Mouse (Mus musculus): ENCODE results near the gene Matn1. TPM values are rescaled to one million over a fixed set of nuclear protein-coding genes. Genes with fewer than 3 reads are reported as not detected.

Gene Matn1
- 0.25 and 0.61 TPM in 2 replicates for polyA plus RNA-seq (2015; fragmentation: Nextera tagmentation; extraction: Ambion mirVana)

DNA sequence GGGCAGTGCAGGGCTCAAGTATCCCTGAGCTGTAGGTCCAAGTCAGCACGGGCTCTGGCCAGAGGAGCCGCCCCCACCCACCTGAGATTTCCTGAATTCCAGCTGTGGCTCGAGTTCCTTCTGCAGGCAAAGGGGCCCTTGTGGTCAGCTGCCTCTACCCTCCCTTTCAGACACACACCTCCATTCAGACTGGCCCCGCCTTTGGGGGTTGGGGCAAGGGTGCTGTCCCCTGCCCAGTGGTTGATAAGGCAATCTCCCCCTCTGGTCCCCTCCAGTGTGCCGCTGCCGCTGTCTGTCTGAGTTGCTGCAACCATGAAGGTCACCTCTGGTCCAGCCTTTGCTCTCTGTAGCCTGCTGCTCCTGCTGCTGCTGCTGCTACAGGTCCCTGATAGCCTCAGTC, at the start of gene Matn1:
Matn1 (plus strand) TSS at position 274 of the 400 bp plus-strand sequence.
- Histone ChIP-seq H3K27me3 (peaks cover 3% of the 10 kb centered on the region; the same call in 1 of the 2 replicates), H3K4me2 (no peak within 1 kb of the TSS), H3K9ac (no peak within 1 kb of the TSS), H3K9me3 (no peaks in the 10 kb centered on the region), H3K36me3 (no peaks in the 10 kb centered on the region), H3K4me1 (no peaks in the 10 kb centered on the region), H3K27ac (no peak within 1 kb of the TSS), H3K4me3 (no peak within 1 kb of the TSS)
- WGBS, result 31% methylated on average over 6 of the region's 6 CpGs
- ATAC-seq (ENCODE audit: borderline replicate concordance, extremely low read depth, low FRiP score, low TSS enrichment), result no peak

DNA sequence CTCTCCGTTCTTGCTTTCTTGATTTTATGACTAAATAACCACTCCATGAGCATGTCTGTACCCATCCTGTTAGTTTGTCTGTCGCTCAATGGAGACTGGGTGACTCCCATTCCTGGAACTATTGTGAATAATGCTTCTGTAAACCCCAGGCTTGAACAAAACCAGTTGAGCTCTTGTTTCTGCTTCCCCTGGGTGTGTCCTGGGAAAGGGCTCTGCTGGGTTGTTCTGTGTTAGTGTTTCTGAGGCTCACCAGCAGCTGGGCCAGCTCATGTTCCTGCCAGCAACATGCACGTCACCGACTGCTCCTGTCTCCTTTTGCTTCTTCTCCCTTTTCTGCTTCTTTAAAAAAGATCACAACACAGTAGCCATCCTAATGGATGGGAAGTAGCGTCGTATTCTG, 48.5 kb upstream of the Matn1 start:
- H3K9ac ChIP-seq, result no peak overlapping the region
- no peak for ATAC-seq (ENCODE audit: borderline replicate concordance, extremely low read depth, low FRiP score, low TSS enrichment)
- no peaks in the 10 kb centered on the region for H3K4me1 ChIP-seq
- H3K9me3 ChIP-seq, result no peaks in the 10 kb centered on the region
- no peak overlapping the region for H3K4me3 ChIP-seq
- H3K36me3 ChIP-seq, result no peaks in the 10 kb centered on the region
- no peaks in the 10 kb centered on the region; the same call in 1 of the 2 replicates for H3K27me3 ChIP-seq
- no peak overlapping the region for H3K4me2 ChIP-seq
- H3K27ac ChIP-seq, result no peak overlapping the region
- WGBS, result 64% methylated on average over 6 of the region's 6 CpGs

DNA sequence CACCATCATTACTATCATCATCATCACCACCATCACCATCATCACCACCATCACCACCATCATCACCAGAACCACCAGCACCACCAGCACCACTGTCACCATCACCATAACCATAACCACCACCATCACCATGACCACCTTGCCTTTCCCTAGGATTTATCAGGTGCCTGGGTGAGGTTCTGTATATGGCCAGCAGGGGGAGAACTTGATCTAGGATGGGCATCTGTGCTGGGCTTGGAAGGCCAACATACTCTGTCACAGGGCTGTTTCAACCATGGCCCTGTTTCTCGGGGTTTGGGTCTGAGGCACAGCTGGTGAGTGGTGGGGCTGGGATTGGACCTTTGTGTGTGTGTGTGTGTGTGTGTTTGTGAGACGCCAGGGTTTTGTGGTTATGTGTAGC, 47.8 kb upstream of the Matn1 start:
- no peak for ATAC-seq (ENCODE audit: borderline replicate concordance, extremely low read depth, low FRiP score, low TSS enrichment)
- 60% methylated on average over 2 of the region's 2 CpGs for WGBS
- H3K4me2 ChIP-seq, result no peak overlapping the region
- H3K36me3 ChIP-seq, result no peaks in the 10 kb centered on the region
- H3K27me3 ChIP-seq, result no peaks in the 10 kb centered on the region; the same call in 1 of the 2 replicates
- no peaks in the 10 kb centered on the region for H3K4me1 ChIP-seq
- H3K9me3 ChIP-seq, result no peaks in the 10 kb centered on the region
- no peak overlapping the region for H3K4me3 ChIP-seq
- H3K27ac ChIP-seq, result no peak overlapping the region
- no peak overlapping the region for H3K9ac ChIP-seq

DNA sequence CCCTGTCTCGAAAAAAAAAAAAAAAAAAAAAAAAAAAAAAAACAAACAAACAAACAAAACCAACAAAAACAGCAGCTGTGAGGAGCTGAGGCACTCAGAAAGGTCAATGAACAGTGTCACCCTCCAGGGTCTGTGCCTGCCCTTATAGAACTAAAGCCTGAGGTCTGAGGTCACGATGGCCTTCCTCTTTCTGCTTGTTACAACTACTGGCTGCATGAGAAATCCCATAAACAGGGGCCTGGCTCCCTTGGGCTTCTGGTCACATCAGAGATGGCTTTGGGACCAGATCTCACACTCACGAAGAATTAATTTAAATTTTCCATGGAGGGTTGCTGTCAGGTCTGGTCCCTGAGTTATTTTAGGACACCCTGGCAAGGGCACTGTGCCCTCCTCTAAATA, 44.8 kb upstream of the Matn1 start:
- 81% methylated on average over 2 of the region's 3 CpGs for WGBS
- no peak for ATAC-seq (ENCODE audit: borderline replicate concordance, extremely low read depth, low FRiP score, low TSS enrichment)

DNA sequence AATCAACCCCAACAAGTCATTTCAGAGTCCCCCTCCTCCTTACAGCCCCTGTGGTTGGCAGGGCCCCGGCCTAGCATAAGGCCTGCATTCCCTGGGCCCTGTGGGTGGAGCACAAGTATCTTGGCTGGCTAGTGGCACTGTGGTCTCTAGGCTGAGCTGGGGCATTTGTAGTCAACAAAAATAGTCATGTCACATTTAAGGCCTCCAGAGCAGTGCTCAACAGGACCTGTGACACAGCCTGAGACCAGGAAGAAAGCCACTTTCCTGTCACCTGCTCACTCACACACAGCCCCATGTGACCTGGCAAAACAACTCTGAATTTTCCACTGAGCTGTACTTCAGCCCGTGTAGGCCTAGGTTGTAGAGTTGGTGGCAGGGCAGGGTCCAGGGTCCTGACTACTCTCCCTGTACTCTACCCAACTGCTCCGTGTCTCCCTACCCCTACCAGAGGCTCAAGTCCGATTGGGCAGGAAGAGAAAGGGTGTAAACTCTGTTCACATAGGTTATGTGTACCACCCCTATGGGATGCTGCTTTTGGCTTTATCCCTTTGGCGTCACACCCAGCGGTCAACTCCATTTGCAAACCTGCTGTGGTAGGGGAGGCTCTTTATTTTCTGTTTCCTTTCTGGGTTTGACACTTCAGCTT, 44.3 kb upstream of the Matn1 start:
- Histone ChIP-seq H3K4me2 (no peak overlapping the region), H3K27ac (no peak overlapping the region), H3K9me3 (no peaks in the 10 kb centered on the region), H3K9ac (no peak overlapping the region), H3K27me3 (no peaks in the 10 kb centered on the region), H3K4me1 (no peaks in the 10 kb centered on the region), H3K36me3 (no peaks in the 10 kb centered on the region), H3K4me3 (no peak overlapping the region)
- 77% methylated on average over 6 of the region's 6 CpGs for WGBS
- no peak for ATAC-seq (ENCODE audit: borderline replicate concordance, extremely low read depth, low FRiP score, low TSS enrichment)

More for the DNA sequence above, 44.8 kb upstream of the Matn1 start:
- H3K9me3 ChIP-seq, result no peaks in the 10 kb centered on the region
- no peak overlapping the region for H3K9ac ChIP-seq
- no peaks in the 10 kb centered on the region for H3K4me1 ChIP-seq
- no peak overlapping the region for H3K4me2 ChIP-seq
- H3K27ac ChIP-seq, result no peak overlapping the region
- H3K4me3 ChIP-seq, result no peak overlapping the region
- no peaks in the 10 kb centered on the region for H3K36me3 ChIP-seq
- H3K27me3 ChIP-seq, result no peaks in the 10 kb centered on the region

DNA sequence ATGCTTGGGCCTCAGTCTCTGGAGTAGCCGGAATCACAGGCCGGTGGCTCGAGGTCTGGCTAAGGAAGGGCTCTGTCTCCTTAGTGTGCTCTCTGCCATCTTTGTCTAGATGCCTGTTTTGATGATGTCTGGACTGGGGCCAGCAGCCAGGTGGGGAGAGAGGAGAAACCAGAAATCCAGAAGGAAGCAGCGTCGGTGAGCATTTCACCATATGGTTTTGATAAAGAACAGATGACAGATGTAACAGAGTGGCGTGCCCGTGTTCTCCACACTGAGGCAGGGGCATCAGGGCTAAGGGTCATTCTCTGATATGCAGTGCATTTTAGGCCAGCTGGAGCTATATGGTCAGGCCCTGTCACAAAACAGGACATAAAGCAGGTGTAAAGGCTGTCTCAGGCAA, 43.4 kb upstream of the Matn1 start:
- H3K4me3 ChIP-seq, result no peak overlapping the region
- H3K4me2 ChIP-seq, result no peak overlapping the region
- H3K9ac ChIP-seq, result no peak overlapping the region
- H3K27ac ChIP-seq, result no peak overlapping the region
- H3K9me3 ChIP-seq, result no peaks in the 10 kb centered on the region
- H3K27me3 ChIP-seq, result no peaks in the 10 kb centered on the region
- ATAC-seq (ENCODE audit: borderline replicate concordance, extremely low read depth, low FRiP score, low TSS enrichment), result no peak
- no peaks in the 10 kb centered on the region for H3K4me1 ChIP-seq
- WGBS, result 63% methylated on average over 7 of the region's 7 CpGs
- H3K36me3 ChIP-seq, result no peaks in the 10 kb centered on the region

DNA sequence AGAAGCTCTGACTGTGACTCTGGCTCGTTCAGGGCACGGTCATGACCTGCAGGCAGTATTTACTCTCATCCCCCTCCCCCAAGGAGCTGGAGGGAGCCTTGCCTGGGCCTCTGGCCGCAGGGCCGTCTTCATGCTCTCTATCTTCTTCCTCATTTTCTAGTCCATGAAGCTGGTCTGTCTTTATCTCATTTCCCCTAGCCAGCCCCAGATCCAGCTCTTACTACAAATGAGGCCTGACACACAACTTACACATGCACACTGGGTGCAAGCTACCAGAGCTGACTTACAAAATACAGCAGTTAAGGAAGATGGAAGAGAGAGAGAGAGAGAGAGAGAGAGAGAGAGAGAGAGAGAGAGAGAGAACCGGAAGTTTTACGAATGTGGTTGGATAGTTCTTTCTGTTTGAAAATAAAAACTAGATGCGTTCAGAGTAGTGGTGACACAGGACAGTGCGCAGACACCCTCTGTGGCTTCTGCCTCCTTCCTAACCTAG, 41.9 kb upstream of the Matn1 start:
- Histone ChIP-seq H3K27ac (no peak overlapping the region), H3K36me3 (no peaks in the 10 kb centered on the region), H3K9me3 (no peaks in the 10 kb centered on the region), H3K4me3 (no peak overlapping the region), H3K4me1 (no peaks in the 10 kb centered on the region), H3K9ac (no peak overlapping the region), H3K27me3 (no peaks in the 10 kb centered on the region), H3K4me2 (no peak overlapping the region)
- ATAC-seq (ENCODE audit: borderline replicate concordance, extremely low read depth, low FRiP score, low TSS enrichment), result no peak
- WGBS, result 27% methylated on average over 8 of the region's 8 CpGs

DNA sequence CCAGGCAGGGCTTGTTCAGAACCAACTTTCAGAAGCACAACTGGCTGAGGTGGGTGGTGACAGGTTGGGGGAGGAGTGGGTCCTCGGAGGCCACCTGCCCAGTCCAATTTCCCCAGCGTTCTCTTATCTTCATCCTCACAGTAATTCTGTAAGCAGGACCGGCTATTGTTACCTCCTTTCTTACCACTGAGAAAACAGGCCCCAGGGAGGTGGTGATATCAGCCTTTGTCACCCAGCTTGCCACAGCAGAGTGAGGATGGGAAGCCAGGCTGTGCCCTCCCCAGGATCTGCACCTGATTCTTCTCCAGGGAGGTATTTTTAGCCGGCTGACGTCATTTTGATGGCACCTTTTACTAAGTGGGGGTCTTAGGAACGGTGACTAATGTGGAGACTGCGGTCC, 39.2 kb upstream of the Matn1 start:
- no peaks in the 10 kb centered on the region for H3K27me3 ChIP-seq
- H3K9ac ChIP-seq, result no peak overlapping the region
- ATAC-seq (ENCODE audit: borderline replicate concordance, extremely low read depth, low FRiP score, low TSS enrichment), result no peak
- no peak overlapping the region for H3K4me3 ChIP-seq
- WGBS, result 58% methylated on average over 7 of the region's 7 CpGs
- H3K36me3 ChIP-seq, result no peaks in the 10 kb centered on the region
- H3K4me2 ChIP-seq, result no peak overlapping the region
- H3K27ac ChIP-seq, result no peak overlapping the region
- H3K4me1 ChIP-seq, result no peaks in the 10 kb centered on the region
- H3K9me3 ChIP-seq, result no peaks in the 10 kb centered on the region

DNA sequence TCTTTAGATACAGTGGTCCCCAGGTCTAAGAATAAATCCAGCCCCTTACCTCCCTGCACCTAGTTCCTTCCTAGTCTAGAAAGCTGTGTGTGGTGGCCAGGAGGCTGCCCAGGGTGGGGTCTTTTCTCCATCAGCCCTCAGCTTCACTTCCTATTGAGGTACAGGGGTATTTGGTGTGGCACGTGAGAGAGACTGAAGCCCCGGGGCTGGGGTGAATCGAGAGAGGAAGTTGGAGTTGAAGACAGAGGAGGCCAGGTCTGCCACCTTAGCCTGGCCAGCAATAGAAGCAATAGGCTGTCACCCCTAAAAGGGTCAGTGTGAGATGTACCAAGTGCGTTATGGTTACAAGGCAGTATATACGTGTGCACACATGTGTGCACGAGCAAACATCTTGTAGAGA, 38.3 kb upstream of the Matn1 start:
- H3K27me3 ChIP-seq, result no peaks in the 10 kb centered on the region
- no peak overlapping the region for H3K4me3 ChIP-seq
- no peak overlapping the region for H3K27ac ChIP-seq
- ATAC-seq (ENCODE audit: borderline replicate concordance, extremely low read depth, low FRiP score, low TSS enrichment), result no peak
- no peak overlapping the region for H3K9ac ChIP-seq
- no peaks in the 10 kb centered on the region for H3K9me3 ChIP-seq
- 70% methylated on average over 6 of the region's 6 CpGs for WGBS
- H3K4me2 ChIP-seq, result no peak overlapping the region
- H3K4me1 ChIP-seq, result no peaks in the 10 kb centered on the region
- no peaks in the 10 kb centered on the region for H3K36me3 ChIP-seq

DNA sequence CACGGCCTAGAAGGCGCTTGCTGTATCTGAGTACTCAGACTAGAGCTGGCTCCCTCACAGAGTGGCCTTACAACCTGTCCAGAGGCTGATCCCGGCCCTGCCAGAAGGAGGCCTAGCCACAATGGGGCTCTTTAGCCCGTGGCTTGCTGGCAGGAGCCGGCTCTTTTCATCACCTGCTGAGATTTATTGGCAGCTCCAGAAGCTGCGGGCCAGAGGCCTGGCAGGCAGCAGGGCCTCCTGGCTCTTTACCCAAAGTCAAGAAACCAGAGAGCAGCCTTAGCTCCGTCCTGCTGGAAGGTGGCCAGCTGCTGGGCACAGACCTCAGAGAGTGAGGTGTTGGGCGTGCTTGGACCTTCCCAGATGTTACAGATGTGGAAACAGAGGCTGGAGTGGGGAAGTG, 37.9 kb upstream of the Matn1 start:
- Histone ChIP-seq H3K27me3 (no peaks in the 10 kb centered on the region), H3K9me3 (no peaks in the 10 kb centered on the region), H3K27ac (no peak overlapping the region), H3K4me3 (no peak overlapping the region), H3K4me2 (no peak overlapping the region), H3K36me3 (no peaks in the 10 kb centered on the region), H3K4me1 (no peaks in the 10 kb centered on the region), H3K9ac (no peak overlapping the region)
- 34% methylated on average over 8 of the region's 8 CpGs for WGBS
- no peak for ATAC-seq (ENCODE audit: borderline replicate concordance, extremely low read depth, low FRiP score, low TSS enrichment)

DNA sequence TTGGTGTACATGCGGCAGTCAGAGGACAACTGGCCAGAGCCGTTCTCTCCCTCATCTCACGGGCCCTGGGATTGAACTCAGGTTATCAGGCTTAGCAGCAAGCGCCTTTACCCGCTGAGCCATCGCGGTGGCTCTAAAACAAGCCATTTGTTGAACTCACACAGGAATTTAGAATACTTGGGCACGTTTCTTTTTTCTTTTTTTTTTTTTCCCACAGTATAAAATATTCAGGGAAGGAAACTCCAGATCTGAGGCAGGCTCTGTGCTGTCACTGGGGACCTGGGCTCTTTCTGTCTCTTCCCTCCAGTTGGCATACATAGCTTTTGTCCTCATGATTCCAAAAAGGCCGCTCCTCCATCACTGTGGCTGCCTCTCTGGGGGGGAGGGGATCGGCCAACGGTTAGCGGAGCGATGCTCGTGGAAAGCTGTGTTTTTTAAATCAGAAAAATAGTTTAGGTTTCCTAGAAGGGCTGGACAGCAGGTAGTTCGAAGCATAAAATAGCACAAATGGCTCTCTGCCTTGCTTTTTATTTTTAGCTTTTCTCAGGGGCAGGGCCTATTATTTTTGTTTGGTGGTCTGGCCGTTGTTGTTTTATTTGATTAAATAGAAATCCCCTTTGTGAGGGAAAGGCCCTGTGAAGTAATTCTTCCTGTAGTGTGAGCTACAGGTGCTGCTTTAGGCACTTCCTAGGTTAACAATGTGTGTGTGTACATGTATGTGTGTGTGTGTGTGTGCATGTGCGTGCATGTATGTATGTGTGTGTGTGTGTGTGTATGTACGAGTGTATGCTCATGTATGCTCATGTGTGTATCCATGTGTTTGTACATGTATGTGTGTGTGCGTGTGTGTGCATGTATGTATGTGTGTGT, 36.8 kb upstream of the Matn1 start:
- Histone ChIP-seq H3K4me3 (no peak overlapping the region), H3K36me3 (no peaks in the 10 kb centered on the region), H3K4me2 (no peak overlapping the region), H3K27ac (no peak overlapping the region), H3K4me1 (no peaks in the 10 kb centered on the region), H3K9me3 (no peaks in the 10 kb centered on the region), H3K9ac (no peak overlapping the region), H3K27me3 (no peaks in the 10 kb centered on the region)
- ATAC-seq (ENCODE audit: borderline replicate concordance, extremely low read depth, low FRiP score, low TSS enrichment), result no peak
- 80% methylated on average over 19 of the region's 19 CpGs for WGBS

DNA sequence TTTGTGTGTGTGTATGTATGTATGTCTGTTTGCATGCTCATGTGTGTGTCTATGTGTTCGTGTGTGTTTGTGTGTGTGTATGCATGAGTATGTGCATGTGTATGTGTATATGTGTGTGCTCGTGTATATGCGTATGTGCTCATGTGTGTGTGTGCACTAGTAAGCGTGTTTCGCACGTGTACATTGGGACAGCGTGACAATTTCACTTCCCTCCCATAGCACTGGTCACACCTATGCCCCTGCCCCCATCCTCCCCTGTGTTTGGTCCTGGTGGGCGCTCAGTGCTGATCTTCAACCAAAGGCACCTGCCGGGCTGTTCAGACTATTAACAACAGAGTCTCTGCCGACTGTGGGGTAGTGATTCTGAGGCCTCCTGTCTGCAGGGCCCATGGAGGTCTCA, 36.1 kb upstream of the Matn1 start:
- no peak for ATAC-seq (ENCODE audit: borderline replicate concordance, extremely low read depth, low FRiP score, low TSS enrichment)
- Histone ChIP-seq H3K4me1 (no peaks in the 10 kb centered on the region), H3K4me2 (no peak overlapping the region), H3K27ac (no peak overlapping the region), H3K27me3 (no peaks in the 10 kb centered on the region), H3K9me3 (no peaks in the 10 kb centered on the region), H3K36me3 (no peaks in the 10 kb centered on the region), H3K4me3 (no peak overlapping the region), H3K9ac (no peak overlapping the region)
- 88% methylated on average over 10 of the region's 10 CpGs for WGBS

All from lung, embryonic 15.5 days (tissue).